Mouse (Mus musculus) regulatory T cell (primary cell): ENCODE results near the gene Slc39a13.
"Not testable (repeated sequence)": the region's sequence is repeated elsewhere in the genome, so short reads cannot be mapped to it uniquely, and the experiment has no call there.

Experiments used
- in situ Hi-C: fragments of 300-600 bp; cut with MboI, MseI; formaldehyde crosslinking; loops from one replicate; pipeline ENCODE4 v1.15.1; 2025; ENCODE audit warnings: high pct_unique_total_duplicates

Slc39a13 gene

DNA sequence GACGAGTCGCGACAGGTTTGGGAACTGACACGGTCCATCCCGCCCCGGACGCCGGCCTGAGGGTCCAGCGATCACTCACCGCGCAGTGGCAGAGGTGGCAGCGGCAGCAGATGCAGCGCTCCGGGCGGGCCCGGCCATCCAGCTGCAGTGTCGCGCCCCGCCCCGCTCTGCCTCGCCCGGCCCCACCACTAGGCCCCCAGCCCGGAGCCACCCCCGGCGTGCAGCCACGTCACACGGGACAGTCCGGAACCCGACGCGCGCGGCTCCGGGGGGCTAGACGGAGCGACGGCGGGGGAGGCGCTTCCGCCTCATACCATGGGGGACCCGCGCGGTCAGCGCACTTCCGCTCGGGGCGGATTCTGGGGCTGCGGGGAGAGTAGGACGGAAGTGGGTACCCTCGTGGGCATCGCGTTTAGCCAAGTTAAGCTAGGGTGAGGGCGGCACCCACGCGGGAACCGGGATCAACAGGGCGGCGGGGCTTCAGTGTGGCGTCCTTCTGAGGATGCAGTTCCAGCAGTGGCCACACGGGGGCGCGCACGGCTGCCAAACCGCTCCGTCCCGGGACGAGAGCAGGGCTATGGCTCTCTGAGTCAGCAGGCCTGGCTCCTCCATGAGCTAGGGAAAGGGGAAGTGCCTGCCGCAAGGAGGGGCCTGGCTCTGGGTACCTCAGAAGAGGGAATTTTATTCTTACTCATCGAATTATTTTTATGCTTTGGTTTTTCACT lies at the start of gene Slc39a13:
Gene Slc39a13 (minus strand): TSS at position 342 of the 725 bp plus-strand sequence.
- in situ Hi-C loops, result no loop called here

DNA sequence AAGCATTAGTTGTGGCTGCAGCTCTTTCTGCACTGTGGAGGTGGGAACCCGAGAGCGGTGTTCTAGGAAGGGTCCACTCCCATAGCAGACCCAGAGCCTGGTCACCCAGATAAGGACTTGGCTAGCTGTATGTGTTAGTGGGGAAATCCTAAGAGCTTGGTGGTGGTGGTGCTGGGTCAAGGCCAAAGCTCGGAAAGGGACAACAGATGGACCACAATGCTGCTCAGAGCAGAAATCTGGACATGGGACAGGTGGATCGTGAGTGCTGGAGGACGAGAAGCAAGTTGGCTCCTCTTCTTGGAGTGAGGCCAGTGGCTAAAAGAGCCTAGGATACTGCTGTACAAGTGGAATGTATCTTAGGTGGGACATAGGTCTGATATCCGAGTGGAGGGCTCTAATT lies 49.3 kb upstream of the Slc39a13 start:
- in situ Hi-C loops, result no loop called here

GRCm38 (mm10) chr2:91119061-91119460 lies 48.8 kb upstream of the Slc39a13 start:
- in situ Hi-C loops, result no loop called here

DNA sequence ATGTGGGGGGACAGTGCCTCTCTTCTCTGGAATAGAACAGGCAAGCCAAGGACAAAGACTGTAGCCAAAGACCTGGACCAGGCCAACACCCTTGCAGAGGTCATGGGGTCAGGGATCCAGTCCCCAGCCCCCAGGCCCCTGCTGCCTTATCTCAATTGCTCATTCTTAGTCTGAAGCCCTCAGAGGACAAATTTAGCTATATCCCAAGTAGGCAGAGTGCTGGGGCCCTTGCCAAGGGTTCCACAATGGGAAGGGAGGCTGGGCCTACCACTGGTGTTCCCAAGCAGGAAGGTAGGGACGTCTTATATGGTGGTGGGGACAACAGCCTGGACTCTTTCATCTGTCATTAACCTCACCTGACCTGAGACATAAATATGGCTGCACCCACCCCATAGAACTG lies 48.4 kb upstream of the Slc39a13 start:
- in situ Hi-C loops, result no loop called here

DNA sequence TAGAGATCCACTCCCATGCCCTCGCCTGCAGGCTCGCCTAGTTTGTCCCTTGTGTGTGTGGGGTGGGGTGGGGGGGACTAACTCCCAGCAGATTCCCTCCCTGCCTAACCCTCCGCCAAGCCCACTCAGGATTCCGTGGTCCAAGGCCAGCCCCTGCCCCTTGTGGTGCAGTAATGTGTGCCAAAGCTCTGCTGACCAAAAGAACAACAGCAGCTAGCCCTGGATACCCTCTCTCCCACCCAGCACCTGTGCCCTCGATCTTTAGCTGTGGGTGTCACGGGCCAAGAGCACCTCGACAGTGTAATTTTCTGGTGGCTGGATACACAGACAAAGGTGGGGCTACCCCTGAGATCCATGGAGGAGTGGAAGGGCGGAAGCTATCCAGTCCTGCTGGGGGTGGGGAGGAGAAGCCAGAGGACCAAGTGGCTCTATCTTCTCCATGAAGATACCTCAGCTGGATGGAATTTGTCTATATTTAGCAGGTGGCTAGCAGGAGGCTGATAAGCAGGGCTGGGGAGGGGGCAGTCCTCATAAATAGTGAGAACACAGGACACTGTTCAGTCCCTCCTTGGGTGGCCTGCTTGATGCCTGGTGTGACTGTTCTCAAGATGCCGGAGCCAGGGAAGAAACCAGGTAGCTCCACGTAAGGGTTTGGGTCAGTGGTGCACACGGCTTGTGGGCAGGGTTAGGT lies 47.5 kb upstream of the Slc39a13 start, which contains the start of gene Mybpc3:
Gene Mybpc3 (plus strand): TSS at position 560 of the 691 bp plus-strand sequence.
- in situ Hi-C loops, result no loop called here

DNA sequence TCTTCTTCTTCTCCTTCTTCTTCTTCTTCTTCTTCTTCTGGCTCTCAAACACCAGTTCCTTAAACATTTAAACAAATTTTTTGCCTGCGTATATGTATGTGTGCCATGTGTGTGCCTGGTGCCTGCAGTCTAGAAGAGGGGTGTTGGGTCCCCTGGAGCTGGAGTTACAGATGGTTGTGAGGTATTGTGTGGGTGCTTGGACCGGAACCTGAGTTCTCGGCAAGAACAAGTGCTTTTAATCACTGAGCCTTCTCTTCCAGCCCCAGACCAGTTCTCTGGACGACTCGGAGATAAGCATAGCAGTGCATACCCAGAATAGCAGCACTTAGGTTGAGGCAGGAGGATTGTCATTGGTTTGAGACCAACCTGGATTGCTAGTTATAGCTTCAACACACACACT lies 46.6 kb upstream of the Slc39a13 start:
- in situ Hi-C loops, result no loop called here

GRCm38 (mm10) chr2:91115578-91115970 lies 45.4 kb upstream of the Slc39a13 start:
- in situ Hi-C loops, result no loop called here

GRCm38 (mm10) chr2:91114781-91115577 lies 44.8 kb upstream of the Slc39a13 start:
- in situ Hi-C loops, result no loop called here

DNA sequence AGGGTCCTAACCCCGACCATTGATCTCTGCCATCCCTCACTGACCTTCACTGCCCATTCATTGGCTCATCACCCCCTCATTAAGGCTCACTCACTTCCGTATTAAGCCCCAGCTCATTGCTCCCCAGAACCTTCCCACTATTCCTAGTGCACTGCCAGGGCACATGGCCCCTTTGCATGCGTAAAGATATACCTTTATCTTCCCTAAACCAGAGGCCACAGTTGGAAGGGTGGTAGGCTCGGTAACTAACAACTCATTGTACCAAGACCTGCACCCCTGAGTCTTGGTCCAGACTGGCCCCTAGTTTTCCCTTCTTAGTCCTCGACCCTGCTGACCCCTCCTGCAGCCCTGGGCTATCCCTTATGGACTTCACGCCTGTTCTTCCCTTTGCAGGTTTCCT lies 43.6 kb upstream of the Slc39a13 start:
- in situ Hi-C loops, result no loop called here

DNA sequence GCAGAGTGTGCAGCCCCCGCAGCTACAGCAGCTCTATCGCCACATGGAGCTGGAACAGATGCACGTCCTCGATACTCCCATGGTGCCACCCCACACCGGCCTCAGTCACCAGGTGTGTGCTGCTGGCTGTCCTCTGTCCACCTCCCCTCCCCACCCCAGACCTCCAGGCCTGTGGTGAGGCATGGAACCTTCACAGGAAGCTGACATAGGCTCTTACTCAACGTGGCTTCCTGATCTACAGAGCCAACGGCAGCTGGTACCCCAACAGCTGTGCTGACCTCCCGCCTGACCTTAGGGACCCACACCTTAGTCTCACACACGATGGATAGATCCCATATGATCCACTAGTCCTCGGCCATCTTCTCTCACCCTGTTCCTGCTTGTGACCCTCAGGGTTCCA lies 43.1 kb upstream of the Slc39a13 start:
- in situ Hi-C loops, result no loop called here

DNA sequence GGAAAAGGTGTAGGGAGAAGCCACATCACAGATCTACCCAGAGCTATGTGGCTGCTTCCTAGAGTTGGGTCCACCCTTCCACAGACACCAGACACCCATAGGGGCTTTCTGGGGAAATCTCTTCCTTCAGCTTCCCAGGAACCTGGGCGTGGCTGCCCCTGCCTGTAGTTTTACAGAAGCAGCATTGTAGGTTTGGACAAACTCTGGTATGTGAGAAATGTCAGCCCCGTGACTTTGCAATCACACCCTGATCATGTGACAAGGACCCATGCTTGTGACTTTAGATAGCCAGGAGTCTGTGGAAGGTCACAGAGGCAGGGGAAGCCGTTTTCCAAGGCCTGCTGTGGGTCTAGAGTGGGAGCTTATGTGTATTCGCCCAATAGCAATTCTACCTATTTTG lies 42.3 kb upstream of the Slc39a13 start:
- in situ Hi-C loops, result no loop called here

- in situ Hi-C loops, result not testable (repeated sequence)
These were observed 41.6 kb upstream of the Slc39a13 start for GRCm38 (mm10) chr2:91111832-91112231.

- in situ Hi-C loops, result no loop called here
These were observed 40.2 kb upstream of the Slc39a13 start for GRCm38 (mm10) chr2:91110429-91110828.

GRCm38 (mm10) chr2:91109807-91110385 lies 39.7 kb upstream of the Slc39a13 start:
- in situ Hi-C loops, result no loop called here

DNA sequence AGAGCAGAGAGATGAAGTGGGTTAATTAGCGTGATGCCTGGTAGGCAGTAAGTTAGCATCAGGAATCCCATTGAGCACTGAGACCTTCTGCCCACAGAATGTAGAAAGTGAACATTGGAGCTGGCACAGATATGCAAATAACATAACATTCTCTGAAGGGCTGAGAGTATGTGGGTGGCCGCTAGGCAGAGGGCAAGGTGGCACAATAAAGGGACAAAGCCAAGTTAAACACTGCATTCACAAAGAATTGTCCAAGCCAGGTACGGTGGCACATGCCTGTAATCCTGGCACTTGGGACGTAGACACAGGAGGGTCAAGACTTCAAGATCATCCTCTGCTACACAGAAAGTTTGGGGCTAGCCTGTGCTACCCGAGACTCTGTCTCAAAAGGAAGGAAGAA lies 39.0 kb upstream of the Slc39a13 start:
- in situ Hi-C loops, result no loop called here

DNA sequence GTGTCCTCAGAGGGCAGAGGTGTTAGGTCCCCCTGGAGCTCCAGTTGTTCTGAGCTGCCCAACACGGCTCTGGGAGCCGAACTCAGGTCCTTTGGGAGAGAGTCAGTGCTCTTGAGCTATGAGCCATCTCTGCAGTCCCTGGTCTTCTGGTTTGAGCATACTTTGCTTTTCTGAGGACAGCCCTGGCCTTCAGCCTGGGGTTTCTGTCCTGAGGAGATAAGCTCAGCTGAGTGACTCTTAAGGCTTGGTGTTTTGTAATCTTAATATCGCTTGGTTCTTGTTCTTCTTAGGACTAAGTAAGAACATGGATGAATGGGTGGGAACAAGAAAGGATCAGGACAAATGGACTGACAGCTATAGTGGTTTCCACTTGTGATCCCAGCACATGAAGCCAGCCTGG lies 37.9 kb upstream of the Slc39a13 start:
- in situ Hi-C loops, result no loop called here

GRCm38 (mm10) chr2:91101124-91101740 lies 31.0 kb upstream of the Slc39a13 start:
- in situ Hi-C loops, result loop anchor here (5.0 kb wide), 1 partner anchor 34 kb away; no protein-coding TSS in a partner anchor

DNA sequence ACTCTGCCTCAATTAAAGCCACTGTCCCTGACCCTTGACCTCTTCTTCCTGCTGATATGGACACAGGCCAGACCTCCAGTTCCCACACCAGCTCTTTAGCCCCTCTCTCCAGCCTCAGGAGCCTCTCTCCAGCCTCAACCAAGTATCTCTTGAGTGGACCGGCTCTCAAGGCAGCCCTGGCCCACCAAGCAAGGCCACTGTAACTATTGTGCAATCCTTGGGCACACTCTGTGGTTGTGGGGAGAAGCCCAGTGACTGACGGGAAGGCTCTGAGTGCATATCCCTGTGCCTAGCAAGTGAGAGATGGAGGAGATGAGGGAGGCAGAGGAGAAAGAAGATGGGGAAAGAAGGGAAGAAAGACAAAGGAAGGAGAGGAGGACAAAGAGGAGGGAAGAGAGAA lies 27.9 kb upstream of the Slc39a13 start:
- in situ Hi-C loops, result no loop called here

DNA sequence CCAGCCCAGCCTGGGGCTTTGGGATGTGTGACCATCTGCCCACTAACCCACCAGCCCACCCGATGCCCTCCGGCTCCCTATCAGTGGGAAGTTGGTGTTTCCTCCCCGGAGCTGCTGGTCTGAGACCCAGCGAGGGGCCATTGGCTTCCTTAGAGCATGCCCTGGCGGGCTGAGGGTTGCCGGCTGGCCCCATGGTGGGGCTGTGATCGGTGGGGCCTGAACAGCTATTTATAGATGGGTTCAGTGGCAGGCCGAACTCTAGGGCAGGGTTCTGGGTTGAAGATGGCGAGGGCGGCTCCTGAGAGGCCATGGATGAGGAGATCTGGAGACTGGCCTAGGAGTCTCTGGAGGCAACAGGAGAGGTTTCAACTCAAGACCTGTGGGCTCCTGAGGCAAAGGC lies 26.8 kb upstream of the Slc39a13 start:
- in situ Hi-C loops, result no loop called here

DNA sequence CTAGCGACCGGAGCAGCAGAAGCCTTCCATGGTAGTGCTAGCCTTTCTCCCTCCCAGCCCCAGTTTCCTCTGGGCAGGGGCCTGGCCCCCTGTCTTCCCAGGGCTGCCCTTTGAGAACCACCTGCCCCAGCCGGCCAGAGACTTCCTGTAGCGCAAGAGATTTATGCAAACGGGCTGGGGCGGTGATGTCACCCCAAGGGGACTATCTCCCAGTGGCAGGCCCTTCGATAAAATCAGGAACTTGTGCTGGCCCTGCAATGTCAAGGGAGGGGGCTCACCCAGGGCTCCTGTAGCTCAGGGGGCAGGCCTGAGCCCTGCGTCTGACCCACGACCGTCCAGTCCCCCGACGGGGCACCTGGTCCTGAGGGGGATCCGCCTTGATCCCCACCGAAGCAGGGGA lies 26.3 kb upstream of the Slc39a13 start:
- in situ Hi-C loops, result no loop called here

- in situ Hi-C loops, result no loop called here
These were observed 20.6 kb upstream of the Slc39a13 start for GRCm38 (mm10) chr2:91090827-91091226.

DNA sequence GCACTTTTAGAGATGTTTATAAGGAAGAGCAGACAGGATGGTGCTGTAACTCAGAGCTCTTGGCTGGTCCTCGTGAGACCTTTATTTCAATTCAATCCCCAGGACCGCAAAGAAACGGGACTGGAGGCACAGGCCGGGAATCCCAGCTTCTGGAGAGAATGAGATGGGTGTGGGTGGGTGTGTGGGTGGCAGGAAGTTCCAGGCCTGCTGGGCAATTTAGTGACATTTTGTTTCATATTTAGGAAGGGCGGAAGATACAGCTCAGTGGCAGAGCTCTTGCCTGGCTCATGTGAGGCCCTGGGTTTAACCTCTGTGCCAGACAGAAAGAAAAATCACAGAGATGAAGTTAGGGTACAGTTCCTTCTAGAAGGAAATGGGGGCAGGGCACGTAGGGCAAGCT lies 20.0 kb upstream of the Slc39a13 start:
- in situ Hi-C loops, result no loop called here
